Mouse (Mus musculus): ENCODE measurements around the gene Tcf7l1.

Tcf7l1 gene

DNA sequence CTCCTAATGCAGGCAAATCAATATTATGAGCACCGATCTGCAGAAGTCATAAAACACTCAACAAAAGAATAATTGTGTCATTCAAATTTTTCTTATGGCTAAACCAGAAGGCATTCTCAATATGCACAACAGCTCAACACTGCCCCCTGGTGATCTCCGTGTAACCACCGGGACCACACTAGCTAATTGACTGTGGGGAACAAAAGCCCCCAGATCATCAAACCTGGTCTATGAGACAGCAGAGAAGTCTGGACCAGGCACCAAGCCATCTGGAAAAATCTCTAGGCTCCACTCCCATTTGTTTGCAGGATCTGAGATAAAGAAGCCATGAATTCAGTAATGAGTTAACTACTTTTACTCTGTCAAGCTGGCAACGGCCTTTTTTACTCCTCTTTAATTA lies 122.0 kb downstream of the Tcf7l1 start:
- DNase-seq (ENCODE audit: low read depth in 1 of 2, low spot score in 2 of 2): no peak

DNA sequence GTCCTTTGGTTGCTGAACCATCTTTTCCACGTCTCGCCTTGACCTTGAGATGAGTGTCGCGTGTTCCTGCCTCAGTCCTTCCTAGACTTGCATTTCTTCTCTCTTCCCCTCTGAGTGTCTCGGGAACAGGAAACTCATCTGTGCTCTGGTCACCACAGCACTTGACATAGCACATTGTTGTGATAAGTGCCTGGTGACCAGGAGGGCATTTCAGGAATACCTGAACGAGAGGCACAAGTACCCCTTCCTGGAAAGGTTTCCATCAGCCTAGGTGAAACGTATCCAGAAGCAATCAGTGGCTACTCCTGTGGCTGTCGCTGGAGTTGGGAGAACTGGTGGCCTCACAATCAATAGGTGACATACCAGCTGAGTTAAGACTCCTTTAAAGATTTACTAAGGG lies 124.8 kb downstream of the Tcf7l1 start:
- DNase-seq (ENCODE audit: low read depth in 1 of 2, low spot score in 2 of 2): no peak

DNA sequence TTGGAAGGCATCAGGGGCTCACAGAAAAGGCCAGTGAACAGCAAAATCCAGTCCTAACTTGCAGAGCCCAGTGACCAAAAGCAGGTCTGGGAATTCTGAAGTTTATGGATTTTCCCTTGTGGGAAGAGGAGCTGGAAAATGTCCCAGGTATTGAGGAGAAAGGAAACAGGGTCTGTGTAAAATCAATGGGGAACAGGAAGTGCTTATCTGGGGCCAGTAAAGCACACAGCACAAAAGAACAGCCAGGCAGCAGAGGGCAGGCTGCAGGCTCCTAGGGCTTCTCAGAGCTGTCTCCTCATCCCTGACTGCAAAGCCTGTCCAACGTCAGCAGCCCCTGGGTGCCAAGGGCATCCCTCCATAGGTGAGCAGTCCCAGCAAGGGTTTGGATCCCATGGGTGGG lies 126.1 kb downstream of the Tcf7l1 start:
- no peak for DNase-seq (ENCODE audit: low read depth in 1 of 2, low spot score in 2 of 2)

DNA sequence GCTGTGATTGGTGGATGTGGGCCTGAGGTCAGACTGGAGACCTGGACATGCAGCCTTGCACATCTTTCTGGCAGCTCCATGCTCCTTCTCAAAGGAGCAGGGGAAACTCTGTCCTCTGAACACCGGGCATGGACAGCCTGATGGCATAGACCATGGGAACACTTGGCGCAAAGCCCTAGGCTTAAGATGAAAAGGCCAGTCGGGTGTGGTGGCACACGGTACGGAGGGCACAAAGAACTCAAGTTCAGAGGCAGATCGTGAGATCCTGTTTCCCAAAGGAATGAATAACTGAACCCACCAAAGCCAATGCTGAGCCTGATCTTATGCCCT lies 128.7 kb downstream of the Tcf7l1 start:
- DNase-seq (ENCODE audit: low read depth in 1 of 2, low spot score in 2 of 2): no peak

DNA sequence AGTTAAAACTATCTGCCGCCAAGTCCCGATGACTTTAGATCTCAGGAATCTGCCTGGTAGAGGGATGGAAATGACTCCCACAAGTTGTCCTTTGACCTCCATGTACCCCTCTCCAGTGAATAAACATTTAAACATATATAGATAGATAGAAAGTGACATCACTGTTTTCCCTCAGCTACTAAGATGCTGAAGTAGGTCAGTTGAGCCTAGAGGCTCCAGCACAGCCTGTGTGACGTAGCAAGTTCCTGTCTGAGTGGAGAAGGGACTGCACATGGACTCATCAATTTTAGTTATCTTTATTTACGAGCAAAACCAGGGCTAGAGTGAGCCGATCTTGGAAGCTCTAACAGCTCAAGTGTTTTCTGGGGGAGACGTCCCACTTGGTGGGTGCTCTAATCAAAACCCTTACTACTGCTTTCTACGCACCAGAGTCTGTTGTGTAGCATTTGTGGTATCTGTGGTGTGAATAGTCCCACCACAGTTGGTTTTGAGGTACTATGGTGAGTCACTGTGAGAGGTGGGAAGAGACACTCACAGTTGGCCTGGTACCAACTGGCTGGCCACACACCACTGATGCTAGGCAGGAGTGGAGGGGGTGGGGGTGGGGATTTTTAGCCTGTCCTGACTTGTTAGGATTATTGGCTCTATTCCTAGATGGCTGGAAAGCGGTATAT lies 129.2 kb downstream of the Tcf7l1 start:
- DNase-seq (ENCODE audit: low read depth in 1 of 2, low spot score in 2 of 2): no peak

DNA sequence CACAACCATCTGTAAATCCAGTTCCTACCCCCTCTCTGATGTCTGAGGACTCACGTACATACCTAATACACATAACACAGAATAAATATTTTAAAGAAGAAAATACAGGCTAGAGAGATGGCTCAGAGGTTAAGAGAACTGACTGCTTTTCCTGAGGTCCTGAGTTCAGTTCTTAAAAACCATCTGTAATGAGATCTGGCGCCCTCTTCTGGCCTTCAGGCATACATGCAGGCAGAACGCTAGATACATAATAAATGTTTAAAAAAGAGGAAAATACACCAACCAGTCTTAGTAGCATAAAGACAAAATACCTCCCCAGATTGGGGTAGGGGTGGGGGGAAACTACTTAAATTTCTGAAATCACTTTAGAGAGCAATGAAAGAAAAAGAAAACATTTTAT lies 131.0 kb downstream of the Tcf7l1 start:
- DNase-seq (ENCODE audit: low read depth in 1 of 2, low spot score in 2 of 2): no peak

DNA sequence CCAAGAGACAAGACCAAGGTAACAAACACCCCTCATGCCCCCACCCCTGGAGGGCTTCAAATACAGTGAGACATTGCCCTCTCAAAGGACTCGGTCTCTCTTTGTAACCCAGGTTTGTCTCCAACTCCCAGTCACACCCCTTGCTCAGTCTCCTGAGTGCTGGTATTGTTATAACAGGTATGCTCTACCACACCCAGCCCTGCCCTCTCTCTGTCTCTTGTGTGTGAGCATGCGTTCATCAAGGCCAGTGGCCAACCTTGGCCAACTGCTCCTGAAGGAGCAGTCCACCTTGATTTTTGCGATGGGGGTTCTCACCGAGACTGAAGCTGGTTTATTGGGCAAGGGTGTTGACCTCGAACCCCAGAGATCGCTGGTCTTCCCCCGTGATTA lies 133.0 kb downstream of the Tcf7l1 start:
- no peak for DNase-seq (ENCODE audit: low read depth in 1 of 2, low spot score in 2 of 2)

DNA sequence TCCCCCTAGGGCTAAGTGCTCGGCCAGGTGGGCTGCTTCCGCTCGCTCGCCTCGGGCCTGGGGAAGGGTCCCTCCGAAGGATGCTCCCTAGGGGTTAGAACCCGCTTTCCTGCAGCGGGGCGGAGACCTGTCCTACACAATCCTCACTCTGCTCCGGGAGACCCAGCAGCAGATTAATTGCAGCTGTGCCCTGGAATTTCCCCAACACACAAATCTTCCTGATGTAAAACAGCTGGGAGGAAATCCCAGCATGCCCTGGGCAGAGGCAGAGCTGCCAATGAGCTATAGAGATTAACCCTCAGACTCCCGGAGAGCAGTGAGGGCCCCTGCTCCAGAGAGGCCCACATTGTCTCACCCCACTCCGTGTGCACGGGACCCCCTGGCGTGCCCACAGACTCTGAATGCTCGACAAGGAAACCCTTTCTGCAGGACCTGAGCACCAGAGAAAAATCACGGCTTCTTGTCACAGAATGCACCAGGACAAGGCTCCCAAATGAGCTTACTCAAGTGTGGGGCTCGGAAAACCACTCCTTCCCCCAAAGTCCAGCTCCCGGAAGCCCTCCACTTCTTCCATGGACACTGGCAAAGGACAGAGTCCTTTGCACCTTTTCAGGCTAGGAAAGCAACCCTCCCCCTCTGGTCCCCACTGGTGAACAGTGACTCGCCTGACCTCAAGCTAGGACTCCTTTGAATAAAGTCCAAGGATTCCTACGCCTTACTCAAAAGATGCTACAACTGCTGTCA lies 133.6 kb downstream of the Tcf7l1 start:
- no peak for DNase-seq (ENCODE audit: low read depth in 1 of 2, low spot score in 2 of 2)

DNA sequence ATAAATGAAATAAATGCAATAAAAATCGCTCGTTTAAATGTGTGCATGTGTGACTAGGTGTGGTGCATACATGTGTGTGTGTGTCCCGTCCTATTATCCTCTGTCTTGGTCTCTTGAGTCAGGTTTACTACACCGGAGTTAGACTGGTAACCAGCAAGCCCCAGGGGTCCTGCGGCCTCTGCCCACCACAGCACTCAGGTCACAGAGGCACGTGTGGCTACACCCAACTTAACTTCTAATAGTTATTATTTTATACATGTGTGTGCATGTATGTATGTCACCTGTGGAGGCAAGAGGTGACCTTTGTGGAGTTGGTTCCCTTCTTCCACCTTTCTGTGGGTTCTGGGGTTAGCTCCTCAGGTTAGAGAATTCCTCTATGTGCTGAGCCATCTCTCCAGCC lies 134.7 kb downstream of the Tcf7l1 start:
- no peak for DNase-seq (ENCODE audit: low read depth in 1 of 2, low spot score in 2 of 2)

DNA sequence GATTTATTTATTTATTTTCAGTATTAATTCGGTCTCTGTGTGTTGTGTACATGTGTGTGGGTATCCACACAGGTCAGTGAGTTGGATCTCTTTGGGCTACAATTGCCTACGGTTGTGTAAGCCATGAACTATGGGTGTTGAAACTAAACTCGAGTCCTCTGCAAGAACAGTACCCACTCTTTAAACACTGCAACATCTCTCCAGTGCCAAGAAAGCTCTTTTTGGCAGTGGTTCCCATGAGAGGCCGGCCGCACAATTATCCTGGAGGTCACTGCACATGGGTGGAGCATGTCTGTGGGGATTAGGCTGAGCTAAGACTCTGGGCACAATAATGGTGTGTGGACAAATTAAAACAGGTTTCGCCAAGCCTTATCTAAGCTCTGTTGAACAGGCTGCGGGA lies 135.6 kb downstream of the Tcf7l1 start:
- no peak for DNase-seq (ENCODE audit: low read depth in 1 of 2, low spot score in 2 of 2)

DNA sequence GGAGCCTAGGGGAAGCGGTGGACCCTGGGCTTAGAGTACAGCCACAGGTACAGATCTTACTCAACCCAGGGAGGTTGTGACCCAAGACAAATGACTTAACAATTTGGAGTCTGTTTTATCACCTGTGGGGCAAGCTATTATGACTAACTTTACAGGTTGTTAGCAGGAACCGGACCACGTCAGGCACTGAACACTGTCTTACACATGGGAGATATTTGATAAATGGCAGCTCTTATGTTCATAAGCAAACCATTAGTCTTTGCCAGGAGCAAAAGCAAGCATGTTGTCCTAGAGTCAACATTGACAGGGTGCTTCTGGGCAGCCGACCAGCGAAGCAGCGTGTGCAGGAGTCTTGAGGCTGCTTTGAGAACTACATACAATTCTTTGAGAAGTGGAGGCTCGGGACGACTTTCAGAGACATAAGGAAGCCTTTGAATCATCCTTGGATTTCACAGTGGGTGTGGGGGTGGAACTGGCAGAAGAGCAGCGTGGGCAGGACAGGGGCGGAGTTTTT lies 138.7 kb downstream of the Tcf7l1 start:
- DNase-seq (ENCODE audit: low read depth in 1 of 2, low spot score in 2 of 2): no peak

DNA sequence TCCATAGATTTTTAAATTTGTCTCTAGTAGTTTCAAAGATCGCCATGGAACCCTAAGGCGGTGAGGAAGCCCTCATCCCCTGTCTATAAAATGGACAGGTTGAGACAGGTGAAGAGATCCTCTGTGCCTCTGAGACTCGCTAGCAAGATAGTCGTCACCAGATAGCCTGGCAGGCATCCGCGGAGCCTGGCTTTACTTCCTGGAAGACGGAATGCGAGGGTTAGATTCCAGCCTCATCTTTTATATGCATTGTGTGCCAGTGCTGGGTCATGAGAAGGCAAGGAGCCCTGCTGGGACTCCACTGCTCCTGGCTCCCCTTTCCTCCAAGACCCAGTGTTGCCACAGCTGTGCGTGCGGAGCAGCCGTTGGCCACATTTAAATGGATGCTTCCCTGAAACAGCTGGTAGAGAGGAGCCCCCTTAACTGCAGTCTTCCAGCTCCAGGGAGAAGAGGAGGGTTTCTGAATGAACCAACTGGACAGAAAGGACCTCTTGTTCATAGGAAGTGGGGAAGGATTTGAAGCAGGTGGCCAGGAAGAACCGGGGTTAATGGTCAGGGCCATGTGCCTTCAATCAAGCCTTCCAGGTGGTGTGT lies 141.0 kb downstream of the Tcf7l1 start:
- DNase-seq (ENCODE audit: low read depth in 1 of 2, low spot score in 2 of 2): no peak

DNA sequence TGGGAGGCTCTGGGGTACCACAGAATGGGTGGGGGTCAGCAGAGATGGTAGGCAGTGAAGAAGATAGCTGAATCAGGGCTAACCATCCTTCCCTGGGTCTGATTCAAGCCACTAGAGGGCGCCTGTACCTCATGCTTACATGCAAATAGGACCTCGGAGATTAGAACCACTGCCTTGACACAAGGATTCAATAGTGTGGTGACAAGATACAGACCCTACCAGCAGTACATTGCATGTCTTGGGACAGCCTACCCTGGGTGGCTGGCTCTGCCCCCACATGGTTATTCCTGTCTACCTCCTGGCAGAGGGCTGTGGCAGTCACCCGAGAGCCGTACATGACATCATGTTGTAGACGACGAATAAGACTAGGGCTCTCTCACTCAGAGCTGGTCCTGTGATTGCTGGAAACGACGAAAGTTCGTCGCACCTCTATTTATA lies 141.7 kb downstream of the Tcf7l1 start:
- no peak for DNase-seq (ENCODE audit: low read depth in 1 of 2, low spot score in 2 of 2)

DNA sequence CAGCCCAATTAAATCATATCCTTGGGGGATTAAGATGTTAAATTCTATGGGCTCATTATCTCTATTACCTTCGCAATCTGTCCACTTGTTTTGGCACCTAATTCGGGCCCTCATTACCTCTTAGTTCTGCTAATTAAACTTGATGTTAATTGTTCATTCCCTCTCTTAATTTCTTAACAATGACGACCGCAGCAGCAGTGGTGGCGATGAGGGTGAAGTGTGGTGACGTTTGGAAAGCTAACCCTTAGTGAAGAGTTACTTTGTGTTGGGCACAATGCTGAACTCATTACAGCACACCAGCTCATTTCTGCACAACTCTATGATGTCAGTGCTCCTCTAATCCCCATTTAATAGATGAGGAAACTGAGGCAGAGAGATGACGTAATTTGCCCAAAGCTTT lies 143.7 kb downstream of the Tcf7l1 start:
- no peak for DNase-seq (ENCODE audit: low read depth in 1 of 2, low spot score in 2 of 2)

DNA sequence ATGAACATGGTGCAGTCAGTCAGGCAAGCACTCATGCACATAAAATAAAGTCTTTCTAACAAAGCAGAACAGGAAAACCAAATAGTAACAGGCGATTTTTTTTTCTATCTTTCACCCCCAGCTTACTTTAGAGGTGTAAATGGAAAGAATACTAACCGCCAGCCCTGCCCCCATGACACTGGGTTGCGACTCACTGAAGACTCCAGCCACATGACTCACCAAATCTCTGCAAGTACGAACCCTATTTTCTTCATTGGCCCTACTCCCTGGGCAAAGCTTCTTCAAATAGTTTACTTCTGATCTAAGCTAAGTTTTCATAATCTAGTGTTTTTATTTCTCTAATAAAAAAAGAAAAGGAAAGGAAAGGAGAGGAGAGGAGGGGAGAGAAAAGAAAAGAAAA lies 144.5 kb downstream of the Tcf7l1 start:
- DNase-seq (ENCODE audit: low read depth in 1 of 2, low spot score in 2 of 2): no peak

DNA sequence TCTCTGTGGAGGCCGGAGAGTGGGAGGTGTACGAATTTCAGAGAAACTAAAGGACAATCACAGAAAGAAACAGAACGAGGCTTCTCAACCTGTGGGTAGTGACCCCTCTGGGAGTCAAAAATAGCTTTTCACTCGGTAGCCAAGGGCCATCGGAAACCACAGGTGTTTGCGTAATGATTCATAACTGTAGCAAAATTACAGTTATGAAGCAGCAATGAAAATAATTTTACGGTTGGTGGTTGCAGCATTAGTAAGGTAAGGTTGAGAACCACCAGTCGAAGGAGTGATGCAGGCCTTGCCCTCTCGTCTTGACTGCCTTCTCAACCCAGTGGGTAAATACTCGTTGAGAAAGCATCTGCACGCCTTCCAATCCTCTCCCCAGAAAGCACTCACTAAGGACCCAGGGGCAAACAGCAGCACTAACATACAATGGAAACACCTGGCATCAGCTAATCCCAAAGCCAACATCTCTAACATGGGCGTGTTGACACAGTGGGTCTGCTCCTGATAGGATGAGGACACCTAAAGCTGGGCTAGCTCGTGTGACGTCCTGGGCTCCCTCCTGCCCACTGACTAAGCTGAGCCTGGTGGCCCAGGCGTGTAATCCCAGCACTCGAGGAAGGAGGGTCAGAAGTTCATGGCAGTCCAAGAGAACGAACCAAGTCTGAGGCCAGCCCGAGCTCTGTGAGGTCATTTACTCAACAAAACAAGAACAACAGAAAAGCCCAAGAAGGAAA lies 147.7 kb downstream of the Tcf7l1 start:
- no peak for DNase-seq (ENCODE audit: low read depth in 1 of 2, low spot score in 2 of 2)

DNA sequence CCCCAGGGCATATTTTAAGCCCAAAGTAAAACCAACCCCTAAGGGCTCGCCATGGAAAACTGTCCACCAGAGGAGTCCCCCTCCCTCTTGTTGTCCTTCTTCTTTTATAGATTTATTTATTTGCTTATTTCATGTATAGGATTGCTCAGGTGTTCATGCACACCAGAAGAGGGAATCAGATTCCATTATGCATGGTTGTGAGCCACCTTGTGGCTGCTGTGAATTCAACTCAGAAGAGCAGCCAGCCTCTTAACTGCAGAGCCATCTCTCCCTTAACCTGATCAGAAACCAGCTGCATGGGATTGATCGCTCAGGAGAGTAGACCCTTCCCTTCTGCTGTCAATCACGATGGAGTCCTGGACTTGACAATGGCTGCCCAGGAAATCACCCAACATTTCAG lies 152.1 kb downstream of the Tcf7l1 start:
- no peak for DNase-seq (ENCODE audit: low read depth in 1 of 2, low spot score in 2 of 2)

DNA sequence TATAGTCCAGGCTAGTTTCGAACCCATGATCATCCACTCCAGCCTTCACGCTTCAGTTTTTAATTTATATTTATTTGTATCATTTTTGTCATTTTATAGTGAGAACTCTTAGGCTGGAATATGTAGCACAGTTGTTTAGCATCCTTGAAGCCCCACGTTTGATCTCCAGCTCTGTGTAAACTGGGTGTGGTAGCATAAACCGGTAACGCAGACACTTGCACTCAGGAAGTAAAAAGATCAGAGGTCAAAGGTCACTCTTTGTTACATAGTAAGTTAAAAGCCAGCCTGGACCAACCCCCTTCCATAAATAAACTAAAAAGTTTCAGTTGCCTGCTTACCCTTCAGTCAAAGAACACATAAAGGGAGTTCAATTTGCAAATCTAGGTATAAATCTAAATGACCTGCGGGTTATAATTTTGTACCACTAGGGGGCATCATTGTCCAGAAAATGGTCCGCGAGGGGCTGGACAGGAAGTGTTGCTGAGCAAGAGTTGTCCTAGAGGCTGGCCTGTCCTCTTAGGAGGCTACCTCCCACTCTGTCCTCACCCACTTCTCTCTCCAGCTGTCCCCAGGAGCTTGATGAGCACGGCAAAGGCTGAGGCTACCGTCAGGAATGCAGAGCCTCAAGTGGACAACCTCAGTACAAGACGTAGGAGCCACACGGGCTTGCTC lies 153.2 kb downstream of the Tcf7l1 start:
- DNase-seq (ENCODE audit: low read depth in 1 of 2, low spot score in 2 of 2): peak in 1 of 2 experiments; percentile 17

DNA sequence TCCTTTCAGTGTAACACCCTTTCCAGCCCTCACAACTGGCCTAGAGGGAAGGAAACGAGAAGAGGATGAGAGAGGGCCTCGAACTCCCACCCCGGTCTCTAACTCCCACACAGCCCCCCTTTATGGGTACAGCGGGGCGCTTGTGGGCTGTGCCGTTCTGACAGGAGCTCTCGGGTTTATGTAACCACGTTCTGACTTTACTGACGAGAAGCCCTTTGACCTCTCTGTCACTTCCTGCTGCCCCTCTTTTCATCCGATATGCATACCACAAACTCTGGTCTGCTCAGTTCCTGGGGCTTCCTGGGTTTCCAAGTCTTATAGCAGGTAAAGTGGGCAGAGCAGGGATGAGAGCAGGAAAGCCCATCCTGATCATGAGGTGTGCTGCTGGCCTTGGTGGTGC lies 154.7 kb downstream of the Tcf7l1 start:
- no peak for DNase-seq (ENCODE audit: low read depth in 1 of 2, low spot score in 2 of 2)

DNA sequence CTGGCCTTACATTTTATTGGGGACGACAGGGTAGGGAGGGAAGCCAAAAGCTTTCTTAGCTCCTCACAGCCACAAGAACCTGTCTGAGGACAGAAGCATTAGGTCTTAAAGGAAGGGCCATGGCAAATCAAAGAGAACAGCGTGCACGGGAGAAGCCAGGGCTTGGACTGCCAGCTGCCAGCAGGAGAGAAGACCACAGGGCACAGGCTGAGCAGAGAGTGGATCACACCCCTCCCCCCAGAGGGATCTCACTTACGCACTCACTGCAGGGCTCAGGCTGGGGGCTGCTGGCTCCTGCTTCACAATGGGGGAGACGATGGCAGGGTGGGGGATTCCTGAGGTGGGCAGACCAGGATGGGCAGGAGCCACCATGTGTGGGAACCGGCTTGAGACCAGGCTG lies 157.4 kb downstream of the Tcf7l1 start:
- DNase-seq (ENCODE audit: low read depth in 1 of 2, low spot score in 2 of 2): no peak

DNA sequence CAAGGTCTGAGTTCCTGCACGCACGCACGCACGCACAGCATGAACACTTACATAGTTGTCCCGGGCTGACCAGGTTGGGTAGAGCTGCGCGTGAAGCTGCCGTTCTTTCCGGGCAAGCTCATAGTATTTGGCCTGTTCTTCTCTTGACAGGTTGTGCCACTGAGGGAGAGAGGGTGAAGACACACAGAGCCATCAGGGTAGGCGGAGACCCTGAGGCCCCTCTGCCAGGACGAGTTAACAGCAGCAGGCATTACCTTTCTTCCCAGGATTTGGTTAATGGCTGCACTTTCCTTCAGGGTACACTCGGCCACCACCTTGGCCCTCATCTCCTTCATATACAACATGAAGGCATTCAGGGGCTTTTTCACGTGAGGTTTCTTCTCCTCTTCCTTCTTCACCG lies 158.1 kb downstream of the Tcf7l1 start:
- DNase-seq (ENCODE audit: low read depth in 1 of 2, low spot score in 2 of 2): no peak
